Mouse (Mus musculus): ENCODE measurements around the gene Klf16.

Gene Klf16

DNA sequence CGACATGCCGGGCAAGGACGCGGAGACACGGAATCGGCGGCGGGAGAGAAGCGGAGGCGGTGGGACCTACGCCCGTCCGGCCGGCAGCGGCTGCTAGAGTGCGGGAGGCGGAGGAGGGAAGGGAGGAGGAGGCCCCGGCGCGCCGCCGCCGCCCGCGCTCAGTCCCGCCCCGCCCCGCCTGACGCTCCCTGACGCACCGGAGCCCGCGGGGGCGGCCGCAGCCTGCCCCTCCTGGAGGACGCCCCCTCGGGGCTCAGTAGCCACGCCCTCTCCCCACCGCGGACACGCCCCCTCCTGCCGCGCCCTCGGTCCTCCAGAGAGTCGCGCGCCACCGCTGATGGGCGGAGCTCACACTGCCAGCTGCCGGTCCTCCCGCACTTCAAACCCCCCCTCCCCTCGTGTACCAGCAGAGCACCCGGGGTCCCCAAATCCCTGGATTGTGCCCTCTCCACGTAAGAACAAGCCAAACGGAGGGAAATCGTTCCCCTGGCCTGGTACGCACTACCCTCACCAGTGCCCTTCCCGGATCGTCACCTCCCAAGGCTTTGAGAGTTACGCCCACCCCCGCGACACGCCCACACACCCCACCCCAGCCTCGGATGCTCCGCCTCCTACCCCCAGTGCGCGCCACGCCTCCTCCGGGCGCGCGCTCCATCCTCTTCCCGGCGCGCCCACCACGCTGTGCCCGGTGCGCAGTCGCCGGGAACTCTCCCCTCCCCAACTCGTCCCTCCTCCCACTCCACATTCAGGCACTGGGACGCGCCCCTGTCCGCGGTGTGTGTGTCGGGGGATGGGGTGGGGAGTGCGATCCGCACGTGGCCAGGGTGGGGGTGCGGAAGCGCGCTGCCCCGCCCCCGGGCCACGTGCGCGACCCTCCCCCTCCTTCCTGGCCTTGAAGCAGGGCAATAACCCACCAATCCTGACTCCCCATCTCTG lies at the start of gene Klf16:
Klf16 (minus strand) TSS at position 127 of the 936 bp plus-strand sequence.
- DNase-seq (ENCODE audit: low read depth, low spot score): peak; percentile 84

GRCm38 (mm10) chr10:80625764-80626163 lies 48.6 kb upstream of the Klf16 start:
- DNase-seq (ENCODE audit: low read depth, low spot score): no peak

GRCm38 (mm10) chr10:80623457-80624191 lies 46.5 kb upstream of the Klf16 start:
- DNase-seq (ENCODE audit: low read depth, low spot score): no peak

DNA sequence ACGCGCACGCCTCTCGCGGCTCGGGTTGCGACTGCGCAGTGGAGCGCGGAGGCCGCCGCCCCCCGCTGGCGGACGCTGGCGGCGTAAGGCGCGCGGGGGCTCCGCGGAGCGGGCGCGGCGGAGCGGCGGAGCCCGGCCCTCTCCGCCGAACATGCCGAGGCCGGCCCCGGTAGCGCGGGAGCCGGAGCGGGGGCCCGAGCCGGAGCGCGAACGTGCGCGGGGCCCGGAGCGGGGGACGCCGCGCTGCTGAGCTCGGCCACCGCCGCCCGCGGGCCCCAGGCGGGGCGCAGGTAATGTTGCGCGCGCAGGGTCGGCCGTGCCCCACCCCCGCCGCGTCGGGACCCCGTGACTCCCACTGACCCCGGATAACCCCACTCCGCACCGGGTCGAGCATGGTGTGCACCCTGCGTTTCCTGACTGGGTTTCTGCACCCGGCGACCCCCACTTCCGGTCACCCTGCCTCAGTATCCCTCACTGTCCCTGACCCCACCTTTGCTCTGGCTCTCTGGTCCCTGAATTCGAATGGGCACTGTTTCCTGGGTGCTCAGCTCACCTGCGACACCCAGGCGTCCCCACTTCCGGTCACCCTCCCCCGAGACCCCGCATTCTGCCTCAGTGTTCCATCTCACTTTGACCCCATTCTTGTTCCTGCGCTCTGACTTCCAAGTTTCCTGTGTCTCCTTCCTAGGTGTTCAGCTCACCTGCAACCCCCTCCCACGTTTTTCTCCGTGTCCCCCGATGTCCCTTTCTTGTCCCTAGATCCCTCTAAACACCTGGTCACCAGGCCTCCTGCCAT lies 45.7 kb upstream of the Klf16 start, which contains the start of gene Csnk1g2:
Csnk1g2 (plus strand) TSS at position 178 of the 796 bp plus-strand sequence.
- no peak for DNase-seq (ENCODE audit: low read depth, low spot score)

DNA sequence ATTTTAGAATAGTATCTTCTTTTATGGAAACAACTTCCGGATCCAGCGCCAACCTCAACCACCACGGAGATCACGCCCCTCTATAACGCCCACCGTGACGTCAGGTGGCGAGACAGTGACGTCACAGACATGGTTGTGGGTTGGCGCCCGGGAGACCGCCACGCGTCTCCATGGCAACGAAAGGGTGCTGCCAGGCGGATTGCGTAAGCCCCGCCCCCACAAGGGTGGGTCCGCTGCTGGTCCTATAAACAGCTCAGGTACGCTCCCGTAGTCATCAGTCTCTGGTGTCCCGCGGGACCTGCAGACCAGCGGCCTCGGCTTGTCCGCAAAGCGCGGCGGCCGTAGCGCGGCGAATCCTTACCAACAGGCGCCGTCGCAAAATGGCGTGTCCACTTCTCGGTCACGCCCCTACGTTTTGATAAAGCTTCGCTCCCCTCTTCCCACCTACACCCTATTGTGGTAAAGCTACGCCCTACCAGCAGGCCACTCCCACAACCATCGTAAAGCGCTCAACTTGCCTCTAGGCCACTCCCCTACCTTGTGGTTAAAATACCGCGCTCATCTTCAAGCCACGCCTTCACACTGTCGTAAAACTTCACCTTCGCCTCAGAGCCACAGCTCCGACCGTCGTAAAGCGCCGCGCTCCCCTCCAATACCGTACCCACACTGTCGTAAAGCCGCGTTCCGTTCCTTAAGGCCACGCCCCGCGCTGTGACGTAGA lies 45.0 kb upstream of the Klf16 start:
- peak; percentile 100 for DNase-seq (ENCODE audit: low read depth, low spot score)

- no peak for DNase-seq (ENCODE audit: low read depth, low spot score)
These were observed 44.5 kb upstream of the Klf16 start for GRCm38 (mm10) chr10:80621690-80621939.

DNA sequence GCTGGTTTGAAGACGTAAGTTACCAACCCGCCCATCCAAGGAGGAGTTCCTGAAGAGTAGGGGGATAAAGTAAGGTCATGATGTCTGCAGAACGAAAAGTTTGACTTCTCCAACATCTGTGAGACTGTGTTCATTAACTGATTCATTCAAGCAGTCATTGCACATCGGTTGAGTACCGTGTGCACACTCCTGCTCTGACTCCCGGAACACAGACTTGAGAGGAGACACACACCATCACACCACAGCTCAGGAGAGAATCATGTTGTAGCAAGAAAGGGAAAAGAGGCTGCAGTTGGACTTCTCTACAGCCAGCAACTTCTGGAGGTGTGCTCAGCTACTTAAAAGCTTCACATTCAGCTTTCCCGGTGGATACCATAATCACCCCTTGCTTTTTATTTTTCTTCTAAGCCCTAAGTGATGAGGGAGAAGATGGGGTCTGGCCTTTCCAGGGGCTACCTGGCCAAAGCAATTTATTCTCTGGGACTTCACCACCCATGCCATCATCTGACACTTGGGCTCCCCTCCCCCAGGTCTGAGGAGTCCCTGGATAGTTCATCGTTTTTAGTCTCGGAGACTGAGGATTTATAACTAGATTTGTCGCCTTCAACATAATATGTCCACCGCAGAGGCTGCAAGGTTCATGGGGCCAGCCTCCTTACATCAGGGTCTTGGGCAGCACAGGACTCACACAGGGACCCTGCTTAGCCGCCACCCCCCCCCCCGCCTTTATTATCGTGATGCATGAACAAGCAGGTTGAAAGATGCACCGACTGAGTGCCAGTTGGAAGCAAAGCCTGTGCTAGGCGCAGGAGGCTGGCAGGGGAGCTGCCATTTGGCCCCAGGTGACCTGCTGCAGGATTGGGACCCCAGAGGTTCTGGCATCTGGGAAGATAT lies 43.9 kb upstream of the Klf16 start:
- DNase-seq (ENCODE audit: low read depth, low spot score): no peak

GRCm38 (mm10) chr10:80620365-80620764 lies 43.2 kb upstream of the Klf16 start:
- DNase-seq (ENCODE audit: low read depth, low spot score): no peak

- DNase-seq (ENCODE audit: low read depth, low spot score): peak; percentile 60
These were observed 42.5 kb upstream of the Klf16 start for GRCm38 (mm10) chr10:80619465-80620244.

DNA sequence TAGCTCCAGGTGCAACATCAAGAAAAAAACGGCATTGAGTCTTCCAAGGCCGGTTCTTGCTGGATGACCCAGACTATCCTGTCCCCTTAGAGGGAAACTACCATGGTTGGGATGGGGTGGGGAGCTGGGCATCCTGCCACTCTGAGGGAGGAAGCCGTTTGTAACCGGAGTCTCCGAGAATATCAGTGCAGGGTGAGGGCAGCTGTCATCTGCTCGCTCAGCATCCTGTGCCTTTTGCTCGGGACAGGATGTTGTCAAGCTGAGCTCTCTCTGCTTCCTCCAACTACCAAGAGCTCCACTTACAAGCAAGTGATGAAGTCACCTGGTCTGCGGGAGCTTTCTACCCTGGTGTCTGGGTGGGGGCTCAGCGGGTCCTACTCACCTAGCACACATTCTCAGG lies 41.1 kb upstream of the Klf16 start:
- no peak for DNase-seq (ENCODE audit: low read depth, low spot score)

DNA sequence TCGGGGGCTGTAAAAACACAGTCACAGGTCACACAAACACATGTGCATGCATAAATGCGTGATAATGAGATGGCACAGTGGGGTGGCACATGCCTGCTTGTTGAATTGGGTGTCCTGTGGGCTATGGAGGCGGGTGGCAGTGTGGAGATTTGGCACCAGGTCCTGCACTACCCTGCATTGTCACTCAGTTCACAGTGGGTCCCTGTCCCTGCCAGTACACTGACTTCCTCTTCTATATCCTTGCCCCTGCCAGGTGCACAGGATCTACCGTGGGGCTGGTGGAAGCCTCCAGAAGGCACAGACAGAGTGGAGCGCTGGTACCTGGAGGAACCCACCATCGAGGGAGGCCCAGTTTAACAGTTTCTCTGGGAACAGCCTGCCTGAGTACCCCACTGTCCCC lies 37.2 kb upstream of the Klf16 start:
- no peak for DNase-seq (ENCODE audit: low read depth, low spot score)

DNA sequence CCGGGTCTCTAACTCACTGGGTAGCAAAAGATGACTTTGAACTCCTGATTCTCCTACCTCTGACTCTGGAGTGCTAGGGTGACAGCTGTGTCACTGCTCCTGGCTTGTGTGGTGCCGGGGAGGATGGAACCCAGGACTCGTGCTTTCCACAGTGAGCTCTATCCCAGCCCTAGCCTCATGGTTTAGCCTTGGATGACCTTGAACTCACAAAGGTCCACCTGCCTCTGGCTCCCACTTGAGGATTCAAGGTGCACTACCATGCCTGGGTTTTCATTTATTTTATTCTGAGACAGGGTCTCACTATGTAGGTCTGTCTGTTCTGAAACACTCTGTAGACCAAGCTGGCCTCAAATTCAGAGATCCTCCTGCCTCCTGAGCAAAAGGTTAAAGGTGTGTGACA lies 36.7 kb upstream of the Klf16 start:
- DNase-seq (ENCODE audit: low read depth, low spot score): no peak

- no peak for DNase-seq (ENCODE audit: low read depth, low spot score)
These were observed 34.8 kb upstream of the Klf16 start for GRCm38 (mm10) chr10:80611905-80612304.

- DNase-seq (ENCODE audit: low read depth, low spot score): no peak
These were observed 33.9 kb upstream of the Klf16 start for GRCm38 (mm10) chr10:80611024-80611423.

DNA sequence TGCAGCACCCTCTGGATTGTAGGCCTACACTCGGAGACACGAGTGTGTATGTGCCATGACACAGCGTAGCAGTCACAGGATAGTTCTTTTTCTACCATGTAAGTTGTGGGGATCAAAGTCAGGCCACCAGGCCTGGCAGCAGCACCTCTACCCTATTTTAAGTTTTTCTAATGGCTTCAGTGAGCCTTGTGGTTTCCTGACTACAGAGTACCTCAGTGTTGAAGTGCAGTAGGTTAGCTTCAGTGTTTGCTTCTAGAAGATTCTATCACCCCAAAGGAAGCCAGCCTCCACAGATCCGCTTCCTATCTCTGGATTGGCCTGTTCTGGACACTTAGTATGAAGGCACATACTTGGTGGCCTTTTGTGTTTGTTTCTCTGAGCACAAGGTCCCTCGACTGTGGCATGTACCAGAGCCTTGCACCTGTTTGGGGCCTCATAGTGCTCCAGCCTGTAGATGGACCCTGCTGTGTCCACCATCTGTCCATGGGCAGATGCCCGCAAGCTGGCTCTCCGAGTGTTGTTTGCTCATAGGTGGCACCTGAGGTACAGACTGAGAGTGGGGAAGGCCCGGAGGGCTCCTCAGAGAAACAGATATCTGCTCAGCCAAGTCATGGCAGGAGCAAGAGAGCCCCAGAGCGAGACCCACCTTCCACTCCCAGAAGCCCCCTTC lies 33.1 kb upstream of the Klf16 start:
- no peak for DNase-seq (ENCODE audit: low read depth, low spot score)

DNA sequence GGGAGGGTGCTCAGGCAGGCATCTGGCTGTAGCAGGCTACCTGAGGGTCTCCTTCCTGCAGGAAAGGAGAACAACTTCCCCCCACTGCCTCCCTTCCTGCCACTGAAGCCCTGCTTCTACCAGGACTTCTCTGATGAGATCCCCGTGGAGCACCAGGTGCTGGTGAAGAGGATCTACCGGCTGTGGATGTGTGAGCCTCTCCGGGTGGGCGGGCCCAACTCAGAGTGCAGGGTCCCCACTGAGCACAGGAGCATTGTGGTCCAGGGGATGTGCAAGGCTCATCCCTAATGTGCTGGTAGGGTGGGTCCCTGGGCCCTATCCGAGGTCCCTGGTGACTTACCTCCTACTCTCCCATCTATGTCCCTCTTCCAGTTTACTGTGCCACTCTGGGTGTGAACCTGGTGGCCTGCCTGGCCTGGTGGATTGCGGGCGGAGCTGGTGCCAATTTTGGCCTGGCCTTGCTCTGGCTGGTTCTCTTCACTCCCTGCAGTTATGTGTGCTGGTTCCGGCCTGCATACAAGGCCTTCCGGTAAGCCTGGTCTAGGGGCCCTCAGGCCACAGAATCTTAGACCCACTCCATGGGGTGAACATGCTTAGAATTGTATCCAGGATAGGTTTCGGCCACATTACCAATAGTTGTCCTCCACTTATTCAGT lies 32.3 kb upstream of the Klf16 start:
- no peak for DNase-seq (ENCODE audit: low read depth, low spot score)

DNA sequence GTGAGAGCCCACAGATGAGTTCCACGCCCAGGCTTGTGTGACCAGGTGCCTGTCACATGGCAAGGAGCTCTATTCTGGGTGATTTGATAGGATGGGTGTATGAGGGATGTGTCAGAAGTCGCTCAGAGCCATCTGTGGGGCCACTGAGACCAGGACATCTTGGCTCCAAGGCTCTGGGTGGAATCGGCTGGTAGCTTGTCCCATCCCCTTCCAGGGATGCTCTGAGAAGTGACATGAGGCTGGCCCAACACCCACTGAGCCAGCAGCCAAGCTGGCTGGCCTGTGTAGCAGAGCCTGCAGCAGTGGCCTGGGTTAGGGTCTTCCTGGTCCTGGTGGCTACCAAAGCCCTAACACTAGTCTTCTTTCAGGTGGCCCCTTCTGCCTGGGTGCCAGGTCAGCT lies 31.3 kb upstream of the Klf16 start:
- DNase-seq (ENCODE audit: low read depth, low spot score): no peak

- DNase-seq (ENCODE audit: low read depth, low spot score): no peak
These were observed 29.7 kb upstream of the Klf16 start for GRCm38 (mm10) chr10:80606737-80607350.

Measured in WW6 (cell line).